Mouse (Mus musculus): ENCODE results near the gene Zcchc10. TPM values are rescaled to one million over a fixed set of nuclear protein-coding genes. Genes with fewer than 3 reads are reported as not detected.

Zcchc10 gene
- total RNA-seq, 1 experiment, result 12.9 TPM

GRCm38 (mm10) chr11:53351224-53351942, 26.9 kb downstream of the Zcchc10 start:
- Histone ChIP-seq H3K27ac (ENCODE audit: insufficient read depth, low read depth, low read length, poor library complexity, severe bottlenecking) (peak overlapping the region; percentile 98), H3K36me3 (ENCODE audit: control insufficient read depth, insufficient read depth, low read length, poor library complexity, severe bottlenecking) (no peaks in the 10 kb centered on the region), H3K9me3 (ENCODE audit: control insufficient read depth, insufficient read depth, low read depth, low read length) (no peaks in the 10 kb centered on the region), H3K9ac (ENCODE audit: insufficient read depth, low read depth, low read length, poor library complexity, severe bottlenecking) (peak overlapping the region; percentile 98), H3K4me3 (ENCODE audit: insufficient read depth in 1 of 2, low read depth in 1 of 2, low read length in 2 of 2, poor library complexity in 1 of 2, severe bottlenecking in 1 of 2) (peak overlapping the region; percentile 84 to 98), H3K4me1 (ENCODE audit: control insufficient read depth in 2 of 2, insufficient read depth in 2 of 2, low read length in 2 of 2, poor library complexity in 1 of 2) (peaks cover 4 to 9% of the 10 kb centered on the region in 2 experiments; a peak in 3 of 4 replicates)
- peak; percentile 38 for DNase-seq (ENCODE audit: low read depth, low spot score)
- TF ChIP-seq MAFK (IDR thresholded peaks at IDR 0.05; ENCODE audit: insufficient read depth, low read depth, low read length) (no peak), ZC3H11A (IDR thresholded peaks at IDR 0.05; ENCODE audit: borderline replicate concordance, low read depth, low read length) (no peak), CHD2 (IDR thresholded peaks at IDR 0.05; ENCODE audit: low read depth, low read length) (peak; percentile 92), ZNF384 (IDR thresholded peaks at IDR 0.05; ENCODE audit: low read depth, low read length) (peak; percentile 71; the same call in 1 of the 2 replicates)
- in situ Hi-C loops (cut with MboI; ENCODE audit: low sequenced_read_pairs in 2 of 2, unreplicated experiment in 2 of 2), result no loop called here

DNA sequence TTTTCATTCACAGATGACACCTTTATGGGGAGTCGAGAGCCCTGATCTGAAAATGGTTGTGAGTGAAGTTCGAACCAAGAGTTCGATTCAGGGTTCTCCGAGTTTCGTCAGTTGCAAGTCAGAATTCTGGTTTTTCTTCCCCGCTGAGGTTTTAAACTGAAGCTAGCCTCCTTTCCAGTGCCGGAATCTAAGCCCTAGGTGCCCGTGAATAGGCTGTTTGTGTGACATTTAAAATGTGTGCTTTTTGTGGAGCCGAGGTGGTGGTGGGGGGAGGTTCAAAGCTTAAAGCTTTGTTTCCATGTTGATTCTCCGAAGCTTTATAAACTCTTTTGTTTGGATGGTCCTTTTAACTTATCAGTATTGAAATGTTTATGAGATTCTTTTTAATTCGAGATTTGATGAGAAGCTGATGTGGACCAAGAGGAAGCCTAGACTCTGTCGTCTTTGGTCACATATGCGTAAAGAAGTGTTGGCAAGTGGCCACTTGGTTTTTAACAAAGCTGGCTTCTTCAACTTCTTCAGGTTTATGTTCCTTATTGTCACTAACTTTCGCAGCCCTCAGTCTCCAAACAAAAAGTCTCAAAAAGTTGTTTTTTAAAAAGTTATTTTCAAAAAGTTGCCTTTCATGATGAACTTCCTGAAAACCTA, 27.6 kb downstream of the Zcchc10 start:
- Histone ChIP-seq H3K9me3 (ENCODE audit: control insufficient read depth, insufficient read depth, low read depth, low read length) (no peaks in the 10 kb centered on the region), H3K4me1 (ENCODE audit: control insufficient read depth in 2 of 2, insufficient read depth in 2 of 2, low read length in 2 of 2, poor library complexity in 1 of 2) (peaks cover 4 to 9% of the 10 kb centered on the region in 2 experiments; a peak in 3 of 4 replicates), H3K9ac (ENCODE audit: insufficient read depth, low read depth, low read length, poor library complexity, severe bottlenecking) (peak overlapping the region; percentile 98), H3K27ac (ENCODE audit: insufficient read depth, low read depth, low read length, poor library complexity, severe bottlenecking) (peak overlapping the region; percentile 98), H3K4me3 (ENCODE audit: insufficient read depth in 1 of 2, low read depth in 1 of 2, low read length in 2 of 2, poor library complexity in 1 of 2, severe bottlenecking in 1 of 2) (peak overlapping the region; percentile 84 to 98), H3K36me3 (ENCODE audit: control insufficient read depth, insufficient read depth, low read length, poor library complexity, severe bottlenecking) (no peaks in the 10 kb centered on the region)
- in situ Hi-C loops (cut with MboI; ENCODE audit: low sequenced_read_pairs in 2 of 2, unreplicated experiment in 2 of 2), result no loop called here
- TF ChIP-seq HCFC1 (IDR thresholded peaks at IDR 0.05; ENCODE audit: borderline replicate concordance, insufficient read depth, low read length) (no peak), ZNF384 (IDR thresholded peaks at IDR 0.05; ENCODE audit: low read depth, low read length) (no peak), MAFK (IDR thresholded peaks at IDR 0.05; ENCODE audit: insufficient read depth, low read depth, low read length) (no peak), ZC3H11A (IDR thresholded peaks at IDR 0.05; ENCODE audit: borderline replicate concordance, low read depth, low read length) (no peak), CHD2 (IDR thresholded peaks at IDR 0.05; ENCODE audit: low read depth, low read length) (no peak)
- no peak for DNase-seq (ENCODE audit: low read depth, low spot score)

DNA sequence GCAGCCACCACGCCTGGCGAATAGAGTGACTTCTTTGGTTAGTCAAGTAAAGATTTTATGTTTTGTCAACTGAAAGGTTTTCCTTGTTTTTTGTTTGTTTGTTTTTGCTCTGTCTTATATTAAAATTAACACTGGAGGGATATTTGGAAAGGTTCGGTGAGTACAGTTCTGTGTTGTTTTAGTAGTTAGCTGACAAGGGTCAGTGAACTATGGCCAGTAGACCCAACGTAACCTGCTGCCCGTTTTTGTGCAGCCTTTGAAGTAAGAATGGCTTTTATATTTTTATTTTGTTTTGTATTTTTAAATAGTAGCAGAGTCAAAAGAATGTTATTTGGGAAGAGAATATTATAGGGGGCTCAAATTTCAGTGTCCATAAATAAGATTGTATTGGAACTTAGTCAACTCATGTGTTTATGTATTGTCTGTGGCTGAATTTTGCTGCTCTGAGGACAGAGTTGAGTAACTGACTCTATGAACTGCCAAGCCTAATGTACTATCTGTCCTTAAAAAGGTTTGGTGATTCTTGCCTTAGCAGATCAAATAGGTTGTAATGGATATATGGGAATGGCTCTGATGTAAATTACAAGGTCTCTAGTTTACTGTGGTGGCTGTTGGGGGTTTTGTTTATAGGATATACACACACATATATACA, 34.2 kb downstream of the Zcchc10 start:
- Histone ChIP-seq H3K9me3 (ENCODE audit: control insufficient read depth, insufficient read depth, low read depth, low read length) (no peaks in the 10 kb centered on the region), H3K27ac (ENCODE audit: insufficient read depth, low read depth, low read length, poor library complexity, severe bottlenecking) (no peak overlapping the region), H3K4me3 (ENCODE audit: insufficient read depth in 1 of 2, low read depth in 1 of 2, low read length in 2 of 2, poor library complexity in 1 of 2, severe bottlenecking in 1 of 2) (no peak overlapping the region), H3K9ac (ENCODE audit: insufficient read depth, low read depth, low read length, poor library complexity, severe bottlenecking) (no peak overlapping the region), H3K4me1 (ENCODE audit: control insufficient read depth in 2 of 2, insufficient read depth in 2 of 2, low read length in 2 of 2, poor library complexity in 1 of 2) (no peaks in the 10 kb centered on the region), H3K36me3 (ENCODE audit: control insufficient read depth, insufficient read depth, low read length, poor library complexity, severe bottlenecking) (no peaks in the 10 kb centered on the region)
- in situ Hi-C loops (cut with MboI; ENCODE audit: low sequenced_read_pairs in 2 of 2, unreplicated experiment in 2 of 2), result no loop called here
- no peak for TF ChIP-seq ZC3H11A (IDR thresholded peaks at IDR 0.05; ENCODE audit: borderline replicate concordance, low read depth, low read length)
- DNase-seq (ENCODE audit: low read depth, low spot score), result no peak

GRCm38 (mm10) chr11:53367032-53367431, 42.6 kb downstream of the Zcchc10 start:
- no peak for TF ChIP-seq CHD2 (IDR thresholded peaks at IDR 0.05; ENCODE audit: low read depth, low read length)
- TF ChIP-seq ZC3H11A (IDR thresholded peaks at IDR 0.05; ENCODE audit: borderline replicate concordance, low read depth, low read length), result no peak
- no peak for TF ChIP-seq MAFK (IDR thresholded peaks at IDR 0.05; ENCODE audit: insufficient read depth, low read depth, low read length)
- TF ChIP-seq HCFC1 (IDR thresholded peaks at IDR 0.05; ENCODE audit: borderline replicate concordance, insufficient read depth, low read length), result no peak
- TF ChIP-seq ZNF384 (IDR thresholded peaks at IDR 0.05; ENCODE audit: low read depth, low read length), result no peak
- in situ Hi-C loops (cut with MboI; ENCODE audit: low sequenced_read_pairs in 2 of 2, unreplicated experiment in 2 of 2), result no loop called here
- H3K36me3 ChIP-seq (ENCODE audit: control insufficient read depth, insufficient read depth, low read length, poor library complexity, severe bottlenecking), result peaks cover 3% of the 10 kb centered on the region

More at GRCm38 (mm10) chr11:53367032-53367431, 42.6 kb downstream of the Zcchc10 start:
- H3K4me1 ChIP-seq (ENCODE audit: control insufficient read depth in 2 of 2, insufficient read depth in 2 of 2, low read length in 2 of 2, poor library complexity in 1 of 2), result no peaks in the 10 kb centered on the region; a peak in 1 of 4 replicates
- DNase-seq (ENCODE audit: low read depth, low spot score), result no peak
- H3K4me3 ChIP-seq (ENCODE audit: insufficient read depth in 1 of 2, low read depth in 1 of 2, low read length in 2 of 2, poor library complexity in 1 of 2, severe bottlenecking in 1 of 2), result no peak overlapping the region
- H3K9me3 ChIP-seq (ENCODE audit: control insufficient read depth, insufficient read depth, low read depth, low read length), result no peaks in the 10 kb centered on the region
- H3K27ac ChIP-seq (ENCODE audit: insufficient read depth, low read depth, low read length, poor library complexity, severe bottlenecking), result no peak overlapping the region
- H3K9ac ChIP-seq (ENCODE audit: insufficient read depth, low read depth, low read length, poor library complexity, severe bottlenecking), result no peak overlapping the region

Measured in ES-E14 (cell line).